Mouse (Mus musculus) left cerebral cortex, adult 2 months (tissue): ENCODE data around the gene Daw1. TPM values are rescaled to one million over a fixed set of nuclear protein-coding genes. Genes with fewer than 3 reads are reported as not detected.

Experiments
- DNase-seq, 2 experiments: peaks; one replicate each; pipeline ENCODE4 v3.0.0; 2021 to 2022; ENCODE audit warnings: low spot score in 2 of 2, mixed read lengths in 1 of 2; ENCODE audit errors: extremely low spot score in 1 of 2
- H3K27ac ChIP-seq: fragments of 200-600 bp; 2 replicates; pipeline ENCODE4 v1.8.1; 2022
- H3K4me3 ChIP-seq: fragments of 200-600 bp; 2 replicates; pipeline ENCODE4 v1.8.1; 2022
- CTCF ChIP-seq: fragments of 200-600 bp; IDR thresholded peaks from 2 replicates; pipeline ENCODE4 v1.8.1; 2022; ENCODE audit warnings: antibody characterized with exemption, mild to moderate bottlenecking, moderate library complexity
- intact Hi-C: fragments of 180-260 bp; cut with DNase I; formaldehyde crosslinking; loops from one replicate; pipeline ENCODE4 v1.15.1; 2025
- long read RNA-seq, 2 experiments: library from polyadenylated mRNA; stranded (forward); transcript quantifications; one replicate each; pipeline ENCODE4 v2.0.0; 2021; ENCODE audit warnings: borderline mapping rate in 2 of 2
- total RNA-seq, 2 experiments: library from RNA; stranded (reverse); gene quantifications; 2 replicates each; pipeline ENCODE4 v1.2.3; 2021

The Daw1 gene
- total RNA-seq: under 1 TPM; 0.25 to 0.56 TPM
- long read RNA-seq, experiment 1: 0 reads
- long read RNA-seq, experiment 2: 0 reads

DNA sequence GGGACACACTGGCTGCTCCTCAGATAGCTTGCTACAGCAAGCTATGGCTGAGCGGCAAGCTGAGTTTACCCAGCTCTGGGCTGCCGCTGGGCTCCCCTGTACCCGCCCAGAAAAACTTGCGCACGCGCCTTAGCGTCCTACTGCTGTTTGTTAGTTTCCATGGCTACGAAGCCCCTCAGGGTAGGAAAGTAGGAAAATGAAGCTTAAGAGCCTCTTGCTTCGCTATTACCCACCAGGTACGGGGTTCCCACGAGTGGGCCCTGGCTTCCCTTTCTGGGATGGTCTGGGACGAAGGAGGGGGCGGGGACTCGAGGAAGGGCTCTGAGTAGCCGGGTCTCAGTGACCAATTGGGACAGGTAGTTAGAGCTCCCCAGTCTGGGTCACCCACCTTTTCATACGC, at the start of gene Daw1:
TSS of gene Daw1 (plus strand) at position 150 of the 400 bp plus-strand sequence.
- intact Hi-C loops: no loop called here
- DNase-seq: peak; percentile 46 to 62
- no peak within 1 kb of the TSS for H3K27ac ChIP-seq
- H3K4me3 ChIP-seq: peak within 1 kb of the TSS; percentile 52
- no peak for TF ChIP-seq CTCF

DNA sequence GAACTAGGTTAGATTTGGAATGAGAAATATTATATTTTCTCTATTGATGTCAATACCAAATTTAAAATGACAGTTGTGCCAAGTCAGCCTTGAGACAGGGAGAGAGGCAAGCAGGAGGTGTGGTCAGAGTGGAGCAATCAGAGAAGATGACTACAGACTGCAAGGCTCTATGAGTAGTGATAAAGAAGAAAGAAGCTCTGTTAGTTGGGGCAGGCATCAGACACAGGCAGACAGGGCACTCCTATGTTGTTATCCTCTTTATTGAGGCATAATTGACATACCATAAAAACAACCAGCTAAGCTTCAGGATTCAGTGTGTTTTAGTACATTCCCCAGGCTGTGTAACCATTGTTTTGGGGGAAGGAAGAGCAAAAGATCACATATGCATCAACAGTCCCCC, 48.6 kb upstream of the Daw1 start:
- no peak for DNase-seq
- no peak for TF ChIP-seq CTCF
- intact Hi-C loops: no loop called here
- H3K27ac ChIP-seq: no peak overlapping the region
- no peak overlapping the region for H3K4me3 ChIP-seq

DNA sequence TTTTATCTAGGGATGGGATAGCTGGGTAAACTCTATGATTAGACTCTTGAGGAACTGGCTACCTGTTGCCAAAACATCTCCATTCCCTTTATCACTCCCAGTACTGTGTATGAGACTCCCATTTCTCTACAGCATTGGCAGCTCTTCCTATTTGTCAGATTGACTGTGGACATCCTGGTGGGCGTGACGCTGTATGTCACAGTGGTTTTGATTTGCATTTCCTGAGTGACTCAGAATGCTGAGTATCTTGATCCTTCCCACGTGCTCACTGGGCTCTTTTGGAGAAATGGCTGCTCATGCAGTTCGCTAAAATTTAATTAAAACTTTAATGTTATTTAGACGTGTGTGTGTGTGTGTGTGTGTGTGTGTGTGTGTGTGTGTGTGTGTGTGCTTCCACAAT, 47.8 kb upstream of the Daw1 start:
- DNase-seq: no peak
- intact Hi-C loops: no loop called here
- Histone ChIP-seq H3K27ac (no peak overlapping the region), H3K4me3 (no peak overlapping the region)
- no peak for TF ChIP-seq CTCF

DNA sequence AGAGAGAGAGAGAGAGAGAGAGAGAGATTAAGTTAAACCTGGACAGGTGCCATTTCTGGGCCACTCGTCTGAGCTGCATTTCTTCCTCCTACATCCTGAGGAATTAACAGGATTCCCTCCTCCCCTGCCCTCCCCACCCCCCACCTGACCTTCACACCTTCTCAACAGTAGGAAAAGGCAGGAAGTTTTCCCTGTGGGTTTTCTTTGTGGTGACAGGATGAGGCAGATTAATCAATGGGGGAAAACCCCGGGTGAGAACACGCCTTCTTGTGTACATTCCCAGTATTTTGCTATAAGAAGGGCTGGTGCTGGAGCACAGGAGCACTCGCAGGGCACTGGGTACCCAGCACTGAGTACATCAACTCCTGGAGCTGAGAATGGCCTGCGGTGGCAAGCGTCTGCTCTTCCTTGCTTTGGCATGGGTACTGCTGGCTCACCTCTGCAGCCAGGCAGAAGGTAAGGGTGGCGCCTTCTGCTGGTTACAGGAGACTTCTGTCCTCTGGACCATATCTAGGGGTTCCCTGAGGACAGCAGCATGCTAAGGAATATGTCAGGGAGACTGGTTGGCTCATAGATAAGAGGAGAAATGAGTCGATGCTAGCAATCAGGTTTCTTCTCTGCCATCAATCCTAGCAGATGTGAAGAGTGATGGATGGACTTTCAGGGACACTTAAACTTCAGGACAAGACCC, 43.0 kb upstream of the Daw1 start, which contains the start of gene Ccl20:
TSS of gene Ccl20 (plus strand) at position 320 of the 691 bp plus-strand sequence.
- Histone ChIP-seq H3K27ac (no peak within 1 kb of the TSS), H3K4me3 (no peak within 1 kb of the TSS)
- intact Hi-C loops: no loop called here
- no peak for DNase-seq
- TF ChIP-seq CTCF: no peak

DNA sequence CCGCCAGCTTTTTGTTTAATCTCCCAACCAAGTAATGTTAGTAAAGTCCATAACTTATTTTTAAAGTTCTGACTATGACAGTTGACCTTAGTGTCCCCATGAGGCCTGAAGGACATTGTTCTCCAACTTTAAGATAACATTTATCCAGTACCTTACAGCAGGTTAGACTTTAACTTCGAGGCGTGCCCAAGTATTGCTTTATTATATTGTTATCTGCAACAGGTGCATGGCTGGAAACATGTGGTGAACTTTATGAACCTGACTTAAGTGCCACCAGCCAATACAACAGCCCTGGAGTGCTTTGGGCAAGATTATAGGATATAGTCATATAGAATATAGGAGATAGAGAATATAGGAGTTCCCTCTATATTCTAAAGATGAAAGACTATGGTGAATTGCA, 42.3 kb upstream of the Daw1 start:
- DNase-seq: no peak
- TF ChIP-seq CTCF: no peak
- Histone ChIP-seq H3K27ac (no peak overlapping the region), H3K4me3 (no peak overlapping the region)
- intact Hi-C loops: no loop called here

DNA sequence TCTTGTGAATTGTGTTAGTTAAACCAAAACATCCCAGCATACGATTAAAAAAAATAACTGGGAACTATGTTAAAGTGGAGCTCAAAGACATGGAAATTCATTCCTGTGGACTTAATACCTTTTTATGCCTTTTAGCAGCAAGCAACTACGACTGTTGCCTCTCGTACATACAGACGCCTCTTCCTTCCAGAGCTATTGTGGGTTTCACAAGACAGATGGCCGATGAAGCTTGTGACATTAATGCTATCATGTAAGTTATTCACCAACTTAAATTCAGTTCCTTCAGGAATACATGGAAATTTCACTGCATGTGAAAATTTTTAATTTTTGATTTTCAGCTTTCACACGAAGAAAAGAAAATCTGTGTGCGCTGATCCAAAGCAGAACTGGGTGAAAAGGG, 41.9 kb upstream of the Daw1 start:
- intact Hi-C loops: no loop called here
- no peak for DNase-seq
- H3K27ac ChIP-seq: no peak overlapping the region
- TF ChIP-seq CTCF: no peak
- H3K4me3 ChIP-seq: no peak overlapping the region

DNA sequence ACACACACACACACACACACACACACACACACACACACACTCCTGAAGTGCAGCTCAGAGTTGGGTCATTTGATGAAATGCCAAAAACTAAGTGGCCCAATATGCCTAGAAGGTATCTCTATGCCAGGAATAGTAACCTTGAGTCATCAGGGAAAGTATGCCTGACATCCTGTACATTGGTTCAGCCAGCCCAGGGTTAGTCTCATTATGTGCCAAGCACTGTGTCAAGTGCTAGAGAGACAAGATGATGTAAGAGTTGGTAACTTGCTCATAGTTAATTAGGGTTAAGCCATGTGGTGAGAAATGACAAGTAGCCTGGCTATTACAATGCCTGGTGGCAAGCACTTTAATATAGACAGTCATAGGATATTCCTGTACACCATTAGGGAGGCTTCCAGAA, 39.6 kb upstream of the Daw1 start:
- DNase-seq: no peak
- no peak overlapping the region for H3K4me3 ChIP-seq
- TF ChIP-seq CTCF: no peak
- no peak overlapping the region for H3K27ac ChIP-seq
- intact Hi-C loops: no loop called here

DNA sequence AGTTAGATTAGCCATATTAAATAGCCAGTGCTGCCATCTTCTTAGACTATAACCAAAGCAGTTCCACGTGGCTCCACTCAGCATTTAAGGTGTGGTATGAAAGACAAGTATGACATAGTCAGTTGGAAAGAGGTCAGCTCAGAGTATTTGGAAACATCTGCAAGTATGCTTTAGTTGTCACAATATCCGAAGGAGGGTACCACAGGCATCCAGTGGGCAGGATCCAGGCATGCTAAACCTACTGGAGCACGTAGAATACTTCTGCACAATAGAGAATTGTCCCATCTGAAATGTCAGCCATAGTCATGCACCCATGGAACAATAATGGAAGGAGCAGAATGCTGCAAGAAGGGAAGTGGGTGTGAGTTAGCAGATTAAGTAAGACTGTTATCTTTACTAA, 39.2 kb upstream of the Daw1 start:
- no peak overlapping the region for H3K4me3 ChIP-seq
- no peak for TF ChIP-seq CTCF
- no peak for DNase-seq
- no peak overlapping the region for H3K27ac ChIP-seq
- intact Hi-C loops: no loop called here

DNA sequence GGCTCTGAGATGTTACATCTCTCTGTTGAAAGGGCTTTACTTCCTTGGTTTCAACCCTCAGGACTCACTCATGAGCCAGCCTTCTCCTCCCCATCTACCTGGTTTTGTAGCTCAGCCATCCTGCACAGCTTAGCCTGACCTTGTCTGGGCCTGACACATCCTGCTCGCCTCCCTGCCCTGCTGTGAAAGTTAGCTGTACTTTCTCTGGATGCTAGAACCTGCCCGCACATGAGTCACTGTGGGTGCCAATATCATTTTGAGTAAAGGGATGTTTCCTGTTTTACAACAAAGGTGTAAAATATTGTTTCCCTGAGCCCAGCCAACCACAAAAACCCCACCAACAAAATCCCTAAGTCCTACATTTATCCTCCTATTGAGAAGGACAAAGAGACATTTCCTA, 36.4 kb upstream of the Daw1 start:
- no peak for TF ChIP-seq CTCF
- DNase-seq: no peak
- H3K27ac ChIP-seq: no peak overlapping the region
- intact Hi-C loops: no loop called here
- no peak overlapping the region for H3K4me3 ChIP-seq

DNA sequence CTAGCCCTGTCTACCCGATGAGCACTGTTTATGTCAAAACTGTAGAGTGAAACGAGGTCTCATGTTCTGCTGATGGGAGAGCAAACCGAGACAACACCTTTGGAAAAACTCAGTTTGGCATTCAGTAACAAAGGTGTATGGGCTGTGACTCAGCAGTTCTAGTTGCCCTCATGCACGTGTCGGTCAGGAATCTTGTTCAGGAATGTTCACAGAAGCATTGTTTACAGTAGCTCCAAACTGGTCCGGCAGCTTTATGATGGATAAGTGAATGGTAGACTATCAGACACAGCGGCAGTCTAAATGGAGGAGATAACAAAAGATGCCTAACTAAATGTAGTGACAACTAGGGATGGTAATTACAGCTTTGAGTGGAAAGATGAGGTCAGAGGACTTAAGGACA, 23.7 kb upstream of the Daw1 start:
- Histone ChIP-seq H3K4me3 (no peak overlapping the region), H3K27ac (no peak overlapping the region)
- intact Hi-C loops: no loop called here
- TF ChIP-seq CTCF: no peak
- no peak for DNase-seq

DNA sequence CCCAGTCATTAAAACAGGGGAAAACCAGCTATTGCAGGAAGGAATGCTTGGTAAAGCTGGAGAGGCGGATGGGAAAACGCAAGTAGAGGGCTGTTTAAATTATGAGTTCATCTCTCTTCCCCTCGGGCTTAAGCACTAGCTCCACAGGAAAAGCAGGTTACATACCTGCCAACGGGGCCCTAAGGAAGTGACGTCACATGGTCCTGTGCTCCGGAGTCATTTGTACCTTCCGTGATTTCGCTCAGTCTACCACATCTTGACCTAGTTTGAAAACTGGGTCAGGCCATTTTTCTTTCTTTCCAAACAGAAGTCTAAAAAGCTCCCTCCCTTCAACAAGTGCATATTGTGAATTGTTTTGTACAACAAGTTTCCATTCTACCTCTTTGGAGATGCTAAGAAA, 21.7 kb upstream of the Daw1 start:
- intact Hi-C loops: no loop called here
- Histone ChIP-seq H3K4me3 (no peak overlapping the region), H3K27ac (no peak overlapping the region)
- no peak for TF ChIP-seq CTCF
- DNase-seq: no peak

DNA sequence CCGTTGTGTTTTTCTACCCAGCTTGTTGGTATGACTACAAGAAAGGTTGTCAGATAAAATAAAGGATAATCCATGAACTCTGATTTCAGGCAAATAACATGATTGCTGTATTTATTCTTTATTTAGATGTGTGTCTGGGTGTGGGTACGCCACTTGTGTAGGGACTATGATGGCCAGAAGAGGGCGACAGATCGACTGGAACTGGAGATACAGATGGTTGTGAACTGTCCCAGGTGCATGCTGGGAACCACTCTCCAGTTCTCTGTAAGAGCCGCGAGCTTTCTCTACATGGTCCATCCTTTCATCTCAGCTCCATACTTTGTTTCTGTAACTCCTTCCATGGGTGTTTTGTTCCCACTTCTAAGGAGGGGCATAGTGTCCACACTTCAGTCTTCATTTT, 20.8 kb upstream of the Daw1 start:
- TF ChIP-seq CTCF: no peak
- Histone ChIP-seq H3K4me3 (no peak overlapping the region), H3K27ac (no peak overlapping the region)
- no peak for DNase-seq
- intact Hi-C loops: no loop called here

DNA sequence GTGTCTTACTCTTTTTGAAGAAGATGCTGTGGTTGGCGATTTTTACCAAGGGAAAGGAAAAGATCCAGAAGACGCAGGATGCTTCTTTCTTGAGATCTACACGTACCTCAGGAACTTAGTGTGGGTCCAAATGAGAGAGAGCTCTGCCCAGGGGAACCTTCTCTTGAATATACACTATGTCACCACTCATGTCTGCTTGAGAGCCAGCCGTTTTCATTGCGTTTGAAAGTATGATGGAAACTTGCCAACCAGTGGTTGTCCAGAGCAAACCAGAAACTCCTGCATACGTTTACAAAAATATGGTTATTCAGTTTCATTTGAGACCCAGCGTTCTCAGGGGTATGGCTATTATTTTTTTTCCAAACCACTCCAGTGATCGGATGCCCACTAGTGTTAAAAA, 18.0 kb upstream of the Daw1 start:
- no peak for TF ChIP-seq CTCF
- H3K4me3 ChIP-seq: no peak overlapping the region
- H3K27ac ChIP-seq: no peak overlapping the region
- intact Hi-C loops: no loop called here
- DNase-seq: no peak

DNA sequence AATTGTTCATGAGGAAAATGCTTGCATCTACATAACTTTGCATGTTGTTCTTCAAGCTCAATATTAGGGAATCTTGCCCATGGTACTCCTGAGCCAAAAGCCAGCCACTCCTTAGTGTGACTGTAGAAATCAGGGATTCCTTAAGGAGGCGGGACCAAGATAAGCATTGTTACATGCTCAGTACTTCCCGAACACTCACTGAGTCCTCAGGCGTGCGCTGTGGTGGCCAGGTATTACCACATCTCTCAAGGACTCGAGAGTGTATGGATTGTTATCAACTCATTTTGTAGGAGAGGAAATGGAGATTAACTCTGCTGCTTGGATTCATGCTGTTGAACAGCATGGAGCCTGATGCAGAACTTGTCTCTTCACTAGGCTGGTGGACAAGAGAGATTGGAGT, 17.5 kb upstream of the Daw1 start:
- no peak for TF ChIP-seq CTCF
- no peak overlapping the region for H3K27ac ChIP-seq
- intact Hi-C loops: no loop called here
- no peak overlapping the region for H3K4me3 ChIP-seq
- no peak for DNase-seq
